Mouse (Mus musculus): ENCODE data around the gene Gna13.

GRCm38 (mm10) chr11:109423294-109423693 is 60.7 kb downstream of the Gna13 start:
- TF ChIP-seq CTCF (IDR thresholded peaks at IDR 0.05; ENCODE audit: low read depth) (no peak), EP300 (optimal IDR thresholded peaks at IDR 0.05) (no peak)
